Mouse (Mus musculus) cerebral cortex, adult 2 months (tissue): Measurements from ENCODE around the gene Ormdl1.

Experiments used
- WGBS: fragments of 180-500 bp; shearing (Covaris S2); methylation state at CpG from one replicate; pipeline ENCODE4 v1.1.7; 2018; 5-methylcytosine and 5-hydroxymethylcytosine counted together

The Ormdl1 gene

GRCm38 (mm10) chr1:53296581-53297383 is at the start of gene Ormdl1, which contains the start of the genes Pms1 and Gm28778:
Ormdl1 (plus strand) TSS chr1:53297095.
Pms1 (minus strand) TSS chr1:53297018.
Gm28778 (plus strand) TSS chr1:53297111.
- under 1% methylated on average over 66 of the region's 66 CpGs for WGBS

- 88% methylated on average over 3 of the region's 3 CpGs for WGBS
These were observed 27.0 kb upstream of the Ormdl1 start for GRCm38 (mm10) chr1:53269901-53270300.

- WGBS = 80% methylated on average over 3 of the region's 3 CpGs
These were observed 5.7 kb upstream of the Ormdl1 start for GRCm38 (mm10) chr1:53291197-53291596.

- 87% methylated on average over 4 of the region's 4 CpGs for WGBS
These were observed 3.6 kb downstream of the Ormdl1 start for GRCm38 (mm10) chr1:53300506-53300905.

- 2% methylated on average over 27 of the region's 27 CpGs for WGBS
These were observed 16.4 kb downstream of the Ormdl1 start, which contains the start of gene Osgepl1 for GRCm38 (mm10) chr1:53312989-53313967. Osgepl1 (plus strand) TSS chr1:53313624.

- WGBS = 94% methylated on average over 4 of the region's 4 CpGs
These were observed 24.9 kb downstream of the Ormdl1 start for GRCm38 (mm10) chr1:53321662-53322344.

GRCm38 (mm10) chr1:53323254-53323653 is 26.4 kb downstream of the Ormdl1 start:
- WGBS = 98% methylated on average over 5 of the region's 5 CpGs

- WGBS = 89% methylated on average over 1 of the region's 1 CpGs
These were observed 27.4 kb downstream of the Ormdl1 start for GRCm38 (mm10) chr1:53324277-53324676.

GRCm38 (mm10) chr1:53324827-53325494 is 28.1 kb downstream of the Ormdl1 start:
- 91% methylated on average over 5 of the region's 5 CpGs for WGBS

- 79% methylated on average over 5 of the region's 5 CpGs for WGBS
These were observed 36.6 kb downstream of the Ormdl1 start for GRCm38 (mm10) chr1:53333527-53333926.

- 71% methylated on average over 2 of the region's 2 CpGs for WGBS
These were observed 40.5 kb downstream of the Ormdl1 start for GRCm38 (mm10) chr1:53337403-53337802.

- 96% methylated on average over 2 of the region's 2 CpGs for WGBS
These were observed 44.2 kb downstream of the Ormdl1 start for GRCm38 (mm10) chr1:53341071-53341470.

- WGBS = under 1% methylated on average over 44 of the region's 44 CpGs
These were observed 55.7 kb downstream of the Ormdl1 start, which contains the start of the genes Asdurf, Gm28551 and Asnsd1 for GRCm38 (mm10) chr1:53352327-53353261. Asdurf (minus strand) TSS chr1:53352619. Gm28551 (minus strand) TSS chr1:53352667. Asnsd1 (minus strand) TSS chr1:53352752.
